Mouse (Mus musculus): Measurements from ENCODE around the gene Dhx9. TPM values are rescaled to one million over a fixed set of nuclear protein-coding genes. Genes with fewer than 3 reads are reported as not detected.

Gene Dhx9
- polyA plus RNA-seq, 2 experiments: 9.8 to 52.5 TPM

DNA sequence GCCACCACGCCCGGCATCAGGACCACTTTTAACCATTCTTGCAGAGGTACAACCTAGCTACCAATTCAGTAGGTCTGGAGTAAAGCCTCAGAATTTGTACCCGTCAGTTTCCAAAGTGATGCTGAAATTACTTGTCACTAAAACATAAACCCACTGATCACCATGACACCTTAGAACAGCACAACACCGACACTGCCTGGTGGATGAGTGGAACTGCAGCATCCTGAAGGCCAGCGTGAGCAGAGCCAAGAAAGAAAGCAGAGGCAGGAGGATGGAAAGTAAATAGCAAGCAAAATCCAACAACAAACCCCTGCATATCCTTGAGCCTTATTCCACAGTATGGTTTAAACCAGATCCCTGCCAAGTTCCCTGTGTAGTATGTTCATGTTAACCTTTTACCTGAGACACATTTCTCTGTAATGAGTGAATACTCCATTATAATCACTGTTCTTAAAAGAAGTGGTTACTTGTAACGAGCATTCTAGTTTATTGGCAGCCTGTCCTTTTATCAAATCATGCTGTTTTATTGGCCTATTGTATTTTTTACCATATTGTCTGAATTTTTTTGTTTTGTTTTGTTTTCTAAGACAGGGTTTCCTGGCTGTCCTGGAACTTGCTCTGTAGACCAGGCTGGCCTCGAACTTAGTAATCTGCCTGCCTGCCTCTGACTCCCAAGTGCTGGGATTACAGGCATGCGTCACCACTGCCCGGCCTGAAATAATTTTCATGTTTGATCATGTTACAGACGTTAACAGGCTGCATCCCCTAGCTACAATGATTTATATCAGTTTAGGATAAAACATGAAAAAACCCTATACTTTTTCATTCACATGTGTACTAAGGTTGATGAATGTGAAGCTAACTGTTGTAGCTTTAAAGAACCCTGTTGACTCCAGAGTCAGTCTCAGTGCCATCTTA is 36.0 kb downstream of the Dhx9 start:
- DNase-seq (ENCODE audit: low read depth in 3 of 3, low spot score in 3 of 3): peak; percentile 4 to 26 (median 7)
- Histone ChIP-seq H3K27me3 (ENCODE audit: control insufficient read depth, insufficient read depth, low read length) (no peaks in the 10 kb centered on the region), H3K36me3 (replicated peaks; ENCODE audit: control insufficient read depth, insufficient read depth, low read depth) (peaks cover 16% of the 10 kb centered on the region), H3K9ac (replicated peaks) (no peak overlapping the region), H3K4me2 (ENCODE audit: low read depth) (no peak overlapping the region), H3K27ac (no peak overlapping the region), H3K9me3 (ENCODE audit: control insufficient read depth, low read length) (no peaks in the 10 kb centered on the region), H3K4me1 (replicated peaks; ENCODE audit: control insufficient read depth in 2 of 2, insufficient read depth in 2 of 2, low read length in 1 of 2) (no peaks in the 10 kb centered on the region), H3K4me3 (ENCODE audit: insufficient read depth in 1 of 2, low read depth in 2 of 2, low read length in 2 of 2) (no peak overlapping the region)
- TF ChIP-seq CTCF (IDR thresholded peaks at IDR 0.05; ENCODE audit: low read depth) (peak; percentile 82), EP300 (IDR thresholded peaks at IDR 0.05; ENCODE audit: low read depth) (no peak)
- ATAC-seq (ENCODE audit: insufficient read depth): no peak
- WGBS (ENCODE audit: insufficient replicate concordance): 61% methylated on average over 10 of the region's 10 CpGs

DNA sequence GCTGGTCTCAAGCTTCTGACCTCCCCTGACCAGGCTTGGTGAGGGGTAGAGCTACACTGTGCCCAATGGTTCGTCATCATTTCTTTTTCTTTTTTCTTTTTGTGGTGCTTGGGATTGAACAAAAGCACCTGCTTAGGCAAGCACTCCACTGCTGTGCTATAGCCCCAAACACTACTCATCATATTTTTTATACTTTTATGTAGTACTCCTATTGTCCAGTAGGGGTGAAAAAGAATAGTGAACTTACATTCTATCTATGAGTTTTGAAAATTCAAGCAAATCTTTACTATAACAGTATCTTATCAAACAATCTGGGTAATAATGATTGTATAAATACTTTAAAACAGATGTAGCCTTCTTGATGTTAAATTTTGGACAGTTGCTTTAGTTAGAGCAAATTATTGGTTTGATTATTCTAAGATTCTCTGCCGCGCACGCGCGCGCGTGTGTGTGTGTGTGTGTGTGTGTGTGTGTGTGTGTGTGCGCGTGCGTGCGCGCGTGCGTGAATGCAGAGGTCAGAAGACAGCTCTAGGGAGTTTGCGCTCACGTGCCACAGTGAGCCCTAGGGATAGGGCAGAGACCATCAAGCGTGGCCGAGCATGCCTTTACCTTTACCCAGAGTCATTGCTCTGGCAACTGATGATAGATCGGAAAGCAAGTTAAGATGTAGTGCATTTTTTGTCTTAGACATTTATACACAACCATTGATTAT is 41.2 kb downstream of the Dhx9 start:
- Histone ChIP-seq H3K4me2 (ENCODE audit: low read depth) (no peak overlapping the region), H3K36me3 (replicated peaks; ENCODE audit: control insufficient read depth, insufficient read depth, low read depth) (no peaks in the 10 kb centered on the region), H3K27me3 (ENCODE audit: control insufficient read depth, insufficient read depth, low read length) (no peaks in the 10 kb centered on the region), H3K27ac (no peak overlapping the region), H3K9ac (replicated peaks) (no peak overlapping the region), H3K4me3 (ENCODE audit: insufficient read depth in 1 of 2, low read depth in 2 of 2, low read length in 2 of 2) (no peak overlapping the region), H3K9me3 (ENCODE audit: control insufficient read depth, low read length) (no peaks in the 10 kb centered on the region), H3K4me1 (replicated peaks; ENCODE audit: control insufficient read depth in 2 of 2, insufficient read depth in 2 of 2, low read length in 1 of 2) (no peaks in the 10 kb centered on the region)
- WGBS (ENCODE audit: insufficient replicate concordance): 91% methylated on average over 20 of the region's 20 CpGs
- no peak for ATAC-seq (ENCODE audit: insufficient read depth)
- TF ChIP-seq CTCF (IDR thresholded peaks at IDR 0.05; ENCODE audit: low read depth): no peak
- TF ChIP-seq EP300 (IDR thresholded peaks at IDR 0.05; ENCODE audit: low read depth): no peak
- DNase-seq (ENCODE audit: low read depth in 3 of 3, low spot score in 3 of 3): no peak

- Histone ChIP-seq H3K9ac (replicated peaks) (no peak overlapping the region), H3K36me3 (replicated peaks; ENCODE audit: control insufficient read depth, insufficient read depth, low read depth) (no peaks in the 10 kb centered on the region), H3K4me2 (ENCODE audit: low read depth) (no peak overlapping the region), H3K27ac (no peak overlapping the region), H3K4me3 (ENCODE audit: insufficient read depth in 1 of 2, low read depth in 2 of 2, low read length in 2 of 2) (no peak overlapping the region), H3K27me3 (ENCODE audit: control insufficient read depth, insufficient read depth, low read length) (no peaks in the 10 kb centered on the region), H3K9me3 (ENCODE audit: control insufficient read depth, low read length) (no peaks in the 10 kb centered on the region), H3K4me1 (replicated peaks; ENCODE audit: control insufficient read depth in 2 of 2, insufficient read depth in 2 of 2, low read length in 1 of 2) (no peaks in the 10 kb centered on the region)
- no peak for ATAC-seq (ENCODE audit: insufficient read depth)
- no peak for TF ChIP-seq CTCF (IDR thresholded peaks at IDR 0.05; ENCODE audit: low read depth)
- no peak for DNase-seq (ENCODE audit: low read depth in 3 of 3, low spot score in 3 of 3)
- WGBS (ENCODE audit: insufficient replicate concordance): 62% methylated on average over 4 of the region's 4 CpGs
Measured at GRCm38 (mm10) chr1:153443632-153444031, 43.8 kb downstream of the Dhx9 start.

DNA sequence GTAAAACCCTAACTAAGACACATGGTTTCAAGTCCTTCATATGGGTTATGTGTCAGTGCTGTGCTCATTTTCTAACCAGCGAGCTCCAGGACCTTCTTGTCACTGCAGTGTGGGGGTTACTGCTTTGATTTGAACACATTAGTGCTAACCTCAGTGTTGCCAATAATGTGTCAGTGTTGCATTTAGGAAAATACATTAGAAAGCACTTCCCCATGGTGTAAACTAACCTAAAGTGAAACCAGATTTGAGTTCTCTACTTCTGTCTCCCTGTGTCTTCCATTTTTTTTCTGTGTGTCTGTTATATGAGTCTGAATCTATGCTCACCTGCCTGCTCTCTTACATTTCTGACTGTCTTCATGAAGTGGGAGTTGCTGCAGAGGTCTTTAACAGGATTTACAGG is 44.4 kb downstream of the Dhx9 start:
- no peak overlapping the region for H3K27ac ChIP-seq
- 62% methylated on average over 1 of the region's 1 CpGs for WGBS (ENCODE audit: insufficient replicate concordance)
- H3K36me3 ChIP-seq (replicated peaks; ENCODE audit: control insufficient read depth, insufficient read depth, low read depth): no peaks in the 10 kb centered on the region

GRCm38 (mm10) chr1:153441656-153442055 is 45.8 kb downstream of the Dhx9 start:
- no peak for DNase-seq (ENCODE audit: low read depth in 3 of 3, low spot score in 3 of 3)
- no peaks in the 10 kb centered on the region for H3K9me3 ChIP-seq (ENCODE audit: control insufficient read depth, low read length)
- no peaks in the 10 kb centered on the region for H3K36me3 ChIP-seq (replicated peaks; ENCODE audit: control insufficient read depth, insufficient read depth, low read depth)
- no peaks in the 10 kb centered on the region for H3K27me3 ChIP-seq (ENCODE audit: control insufficient read depth, insufficient read depth, low read length)
- no peak overlapping the region for H3K9ac ChIP-seq (replicated peaks)
- WGBS (ENCODE audit: insufficient replicate concordance): 60% methylated on average over 3 of the region's 3 CpGs
- no peaks in the 10 kb centered on the region for H3K4me1 ChIP-seq (replicated peaks; ENCODE audit: control insufficient read depth in 2 of 2, insufficient read depth in 2 of 2, low read length in 1 of 2)
- H3K4me3 ChIP-seq (ENCODE audit: insufficient read depth in 1 of 2, low read depth in 2 of 2, low read length in 2 of 2): no peak overlapping the region
- H3K27ac ChIP-seq: no peak overlapping the region
- H3K4me2 ChIP-seq (ENCODE audit: low read depth): no peak overlapping the region
- no peak for ATAC-seq (ENCODE audit: insufficient read depth)
- TF ChIP-seq CTCF (IDR thresholded peaks at IDR 0.05; ENCODE audit: low read depth): no peak
- no peak for TF ChIP-seq EP300 (IDR thresholded peaks at IDR 0.05; ENCODE audit: low read depth)

More for the DNA sequence above, 44.4 kb downstream of the Dhx9 start:
- Histone ChIP-seq H3K4me3 (ENCODE audit: insufficient read depth in 1 of 2, low read depth in 2 of 2, low read length in 2 of 2) (no peak overlapping the region), H3K9me3 (ENCODE audit: control insufficient read depth, low read length) (no peaks in the 10 kb centered on the region), H3K27me3 (ENCODE audit: control insufficient read depth, insufficient read depth, low read length) (no peaks in the 10 kb centered on the region), H3K4me2 (ENCODE audit: low read depth) (no peak overlapping the region), H3K4me1 (replicated peaks; ENCODE audit: control insufficient read depth in 2 of 2, insufficient read depth in 2 of 2, low read length in 1 of 2) (no peaks in the 10 kb centered on the region), H3K9ac (replicated peaks) (no peak overlapping the region)
- TF ChIP-seq EP300 (IDR thresholded peaks at IDR 0.05; ENCODE audit: low read depth) (no peak), CTCF (IDR thresholded peaks at IDR 0.05; ENCODE audit: low read depth) (no peak)
- ATAC-seq (ENCODE audit: insufficient read depth): no peak
- no peak for DNase-seq (ENCODE audit: low read depth in 3 of 3, low spot score in 3 of 3)

Measured in liver, embryonic 14.5 days (tissue).